Mouse (Mus musculus) embryonic facial prominence, embryonic 14.5 days (tissue): ENCODE measurements around the gene Sirpb1a. TPM values are rescaled to one million over a fixed set of nuclear protein-coding genes. Genes with fewer than 3 reads are reported as not detected.
"Not testable (repeated sequence)": the region's sequence is repeated elsewhere in the genome, so short reads cannot be mapped to it uniquely, and the experiment has no call there.

ENCODE experiments used
- ATAC-seq: fragments of 200-750 bp; cut with Nextera tagmentation; 2 replicates; pipeline ENCODE4 v1.8.0; 2017; ENCODE audit warnings: low read depth, moderate number of reproducible peaks, moderate TSS enrichment
- DNase-seq: peaks from one replicate; pipeline ENCODE4 v3.0.0-alpha.2; 2015; ENCODE audit warnings: low spot score
- H3K27ac ChIP-seq: fragments of 300-500 bp; sonication (generic); replicated peaks from 2 replicates; pipeline ENCODE4 v1.5.1; 2014; ENCODE audit warnings: low read depth, mild to moderate bottlenecking, low read length, moderate library complexity
- H3K27me3 ChIP-seq: fragments of 300-500 bp; sonication (generic); replicated peaks from 2 replicates; pipeline ENCODE4 v1.6.1; 2014; ENCODE audit warnings: low read length; ENCODE audit not compliant: control insufficient read depth, insufficient read depth
- H3K36me3 ChIP-seq: fragments of 300-500 bp; sonication (generic); 2 replicates; pipeline ENCODE4 v1.6.1; 2014; ENCODE audit warnings: low read length, mixed read lengths; ENCODE audit not compliant: control insufficient read depth, insufficient read depth
- H3K4me1 ChIP-seq: fragments of 300-500 bp; sonication (generic); 2 replicates; pipeline ENCODE4 v1.6.1; 2014; ENCODE audit warnings: antibody characterized with exemption, low read length; ENCODE audit not compliant: control insufficient read depth, insufficient read depth
- H3K4me2 ChIP-seq: fragments of 300-500 bp; sonication (generic); 2 replicates; pipeline ENCODE4 v1.6.1; 2014; ENCODE audit warnings: low read depth, mild to moderate bottlenecking, low read length, moderate library complexity, mixed read lengths
- H3K4me3 ChIP-seq: fragments of 300-500 bp; sonication (generic); 2 replicates; pipeline ENCODE4 v1.5.1; 2014; ENCODE audit warnings: low read depth, mild to moderate bottlenecking, low read length
- H3K9ac ChIP-seq: fragments of 300-500 bp; sonication (generic); 2 replicates; pipeline ENCODE4 v1.6.1; 2014; ENCODE audit warnings: low read depth, mild to moderate bottlenecking, low read length, moderate library complexity, mixed read lengths
- H3K9me3 ChIP-seq: fragments of 300-500 bp; sonication (generic); 2 replicates; pipeline ENCODE4 v1.6.1; 2016; ENCODE audit warnings: low read length; ENCODE audit not compliant: control insufficient read depth
- WGBS: fragments of 180-500 bp; shearing (Covaris S2); extraction: QIAGEN DNeasy Blood & Tissue Kit; methylation state at CpG from one replicate; pipeline ENCODE4 v1.1.7; 2014; 5-methylcytosine and 5-hydroxymethylcytosine counted together
- polyA plus RNA-seq: library from polyadenylated mRNA; unstranded; fragments of >200 nt; fragmentation: Nextera tagmentation; extraction: Ambion mirVana; gene quantifications from 2 replicates; pipeline ENCODE4 v1.2.1, GENCODE M21; 2014

The Sirpb1a gene
- polyA plus RNA-seq: not detected in 2 replicates

DNA sequence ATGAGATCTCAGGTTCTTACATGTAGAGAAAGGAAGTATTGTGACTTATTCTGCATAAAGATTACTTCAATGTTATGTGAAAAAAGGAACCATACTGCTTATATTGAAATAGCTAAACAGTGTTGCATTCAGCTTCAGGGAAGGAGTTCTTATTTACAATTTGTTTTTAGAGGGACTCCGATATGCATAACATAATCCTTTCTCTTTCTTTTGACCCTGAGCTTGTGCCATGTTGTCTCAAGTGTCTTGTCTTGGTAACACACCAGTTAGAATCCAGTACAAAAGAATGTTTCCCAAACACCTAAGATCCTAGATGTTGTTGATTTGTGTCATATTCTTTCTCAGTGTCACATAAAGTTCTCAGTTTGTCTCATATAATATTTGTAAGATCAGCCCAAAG is at the start of gene Sirpb1a:
Sirpb1a (minus strand) TSS at position 74 of the 400 bp plus-strand sequence.
- H3K4me2 ChIP-seq, H3K9me3 ChIP-seq, H3K4me1 ChIP-seq, ATAC-seq, DNase-seq, H3K9ac ChIP-seq, H3K27me3 ChIP-seq, H3K4me3 ChIP-seq, H3K36me3 ChIP-seq, H3K27ac ChIP-seq: not testable (repeated sequence)
- 86% methylated on average over 1 of the region's 1 CpGs for WGBS

DNA sequence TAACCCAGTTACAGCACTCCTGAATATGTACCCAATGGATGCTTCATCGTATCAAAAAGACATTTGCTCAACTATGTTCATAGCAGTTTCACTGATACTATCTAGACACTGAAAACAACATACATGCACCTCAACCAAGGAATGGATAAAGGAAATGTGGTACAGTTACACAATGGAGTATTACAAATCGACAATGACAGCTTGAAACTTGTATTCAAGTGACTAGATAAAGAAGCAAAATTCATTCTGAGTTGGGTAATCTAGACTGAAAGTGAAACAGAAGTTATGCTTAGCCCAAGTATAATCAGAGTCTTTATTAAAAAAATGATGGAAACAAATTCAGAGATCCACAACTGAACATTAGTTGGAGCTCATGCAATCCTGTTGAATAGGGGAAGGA is 48.5 kb upstream of the Sirpb1a start:
- not testable (repeated sequence) for H3K4me3 ChIP-seq, H3K4me1 ChIP-seq, H3K9me3 ChIP-seq, H3K27me3 ChIP-seq, H3K36me3 ChIP-seq, H3K4me2 ChIP-seq, H3K9ac ChIP-seq, DNase-seq, H3K27ac ChIP-seq, ATAC-seq
- WGBS: 79% methylated on average over 1 of the region's 2 CpGs

- not testable (repeated sequence) for H3K27ac ChIP-seq, H3K9ac ChIP-seq, H3K4me3 ChIP-seq, H3K4me2 ChIP-seq, H3K9me3 ChIP-seq, ATAC-seq, H3K36me3 ChIP-seq, DNase-seq, H3K4me1 ChIP-seq, H3K27me3 ChIP-seq
- 100% methylated on average over 1 of the region's 3 CpGs for WGBS
These were observed 43.8 kb upstream of the Sirpb1a start for GRCm38 (mm10) chr3:15470158-15470557.

GRCm38 (mm10) chr3:15443936-15444335 is 17.6 kb upstream of the Sirpb1a start:
- H3K36me3 ChIP-seq, H3K4me2 ChIP-seq, ATAC-seq, H3K9me3 ChIP-seq, H3K9ac ChIP-seq, H3K4me1 ChIP-seq, DNase-seq, H3K4me3 ChIP-seq, H3K27me3 ChIP-seq, H3K27ac ChIP-seq: not testable (repeated sequence)
- WGBS: 76% methylated on average over 1 of the region's 1 CpGs

- H3K4me2 ChIP-seq, H3K36me3 ChIP-seq, DNase-seq, H3K9me3 ChIP-seq, H3K4me1 ChIP-seq, H3K4me3 ChIP-seq, H3K27me3 ChIP-seq, H3K9ac ChIP-seq, ATAC-seq, H3K27ac ChIP-seq: not testable (repeated sequence)
- 62% methylated on average over 1 of the region's 1 CpGs for WGBS
These were observed 13.5 kb upstream of the Sirpb1a start for GRCm38 (mm10) chr3:15439844-15440243.

GRCm38 (mm10) chr3:15427917-15428316 is 1.6 kb upstream of the Sirpb1a start:
- DNase-seq (no peak), ATAC-seq (no peak)
- no peak overlapping the region for H3K9ac ChIP-seq
- 87% methylated on average over 1 of the region's 1 CpGs for WGBS
- H3K4me3 ChIP-seq: no peak overlapping the region
- no peaks in the 10 kb centered on the region for H3K36me3 ChIP-seq
- H3K27ac ChIP-seq: no peak overlapping the region
- no peaks in the 10 kb centered on the region for H3K27me3 ChIP-seq
- H3K4me2 ChIP-seq: no peak overlapping the region
- no peaks in the 10 kb centered on the region for H3K4me1 ChIP-seq
- H3K9me3 ChIP-seq: no peaks in the 10 kb centered on the region

DNA sequence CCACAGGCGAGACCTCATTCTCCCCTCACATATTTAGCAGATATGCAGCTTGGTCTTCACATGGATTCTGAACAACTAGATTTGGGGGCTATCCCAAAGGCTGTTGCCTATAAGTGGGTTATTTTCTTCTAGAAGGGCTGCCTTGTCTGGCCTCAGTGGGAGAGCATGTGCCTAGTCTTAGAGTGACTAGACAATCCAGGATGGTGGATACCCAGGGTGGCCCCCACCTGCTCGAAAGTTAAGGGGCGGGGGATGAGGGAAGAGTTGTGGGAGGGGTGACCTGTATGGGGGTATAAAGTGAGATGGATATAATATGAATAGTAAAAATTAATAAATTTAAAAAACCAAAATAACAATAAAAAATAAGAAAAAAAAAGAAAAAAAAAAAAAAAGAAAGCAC is 70.6 kb downstream of the Sirpb1a start:
- not testable (repeated sequence) for DNase-seq, H3K4me2 ChIP-seq, ATAC-seq, H3K27me3 ChIP-seq, H3K36me3 ChIP-seq, H3K27ac ChIP-seq, H3K9ac ChIP-seq, H3K4me3 ChIP-seq, H3K9me3 ChIP-seq, H3K4me1 ChIP-seq
- WGBS: 74% methylated on average over 3 of the region's 3 CpGs

DNA sequence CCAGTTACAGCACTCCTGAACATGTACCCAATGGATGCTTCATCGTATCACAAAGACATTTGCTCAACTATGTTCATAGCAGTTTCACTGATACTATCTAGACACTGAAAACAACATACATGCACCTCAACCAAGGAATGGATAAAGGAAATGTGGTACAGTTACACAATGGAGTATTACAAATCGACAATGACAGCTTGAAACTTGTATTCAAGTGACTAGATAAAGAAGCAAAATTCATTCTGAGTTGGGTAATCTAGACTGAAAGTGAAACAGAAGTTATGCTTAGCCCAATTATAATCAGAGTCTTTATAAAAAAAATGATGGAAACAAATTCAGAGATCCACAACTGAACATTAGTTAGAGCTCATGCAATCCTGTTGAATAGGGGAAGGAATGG is 76.0 kb downstream of the Sirpb1a start:
- H3K27ac ChIP-seq, H3K36me3 ChIP-seq, H3K9me3 ChIP-seq, DNase-seq, H3K9ac ChIP-seq, H3K27me3 ChIP-seq, H3K4me2 ChIP-seq, ATAC-seq, H3K4me3 ChIP-seq, H3K4me1 ChIP-seq: not testable (repeated sequence)
- 89% methylated on average over 1 of the region's 2 CpGs for WGBS

DNA sequence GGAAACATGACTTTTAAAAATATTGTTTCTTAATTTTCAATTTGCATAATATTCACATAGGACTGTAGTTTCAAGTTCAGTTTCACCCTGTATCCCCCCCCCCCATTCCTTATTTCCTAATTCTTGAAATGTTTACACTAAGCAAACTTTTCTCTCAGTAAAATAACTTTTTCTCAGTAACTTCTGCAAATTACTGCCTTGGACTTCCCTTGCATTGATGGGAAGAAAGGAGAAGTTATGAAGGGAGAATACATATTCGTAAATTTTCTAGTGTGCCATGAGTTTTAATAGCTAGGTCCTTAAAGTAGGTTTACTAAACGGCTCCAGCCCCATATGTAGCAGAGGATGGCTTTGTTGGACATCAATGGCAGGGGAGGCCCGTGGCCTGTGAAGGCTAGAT is 80.7 kb downstream of the Sirpb1a start:
- H3K9me3 ChIP-seq, H3K36me3 ChIP-seq, H3K9ac ChIP-seq, H3K27me3 ChIP-seq, ATAC-seq, H3K4me2 ChIP-seq, H3K27ac ChIP-seq, DNase-seq, H3K4me1 ChIP-seq, H3K4me3 ChIP-seq: not testable (repeated sequence)
- WGBS: 64% methylated on average over 2 of the region's 3 CpGs
